Mouse (Mus musculus): ENCODE measurements around the gene Rdh1. TPM values are rescaled to one million over a fixed set of nuclear protein-coding genes. Genes with fewer than 3 reads are reported as not detected.

The Rdh1 gene
- not detected in 2 replicates for polyA plus RNA-seq (2011; ENCODE audit: insufficient read depth, insufficient read length, low replicate concordance, missing spikeins)

DNA sequence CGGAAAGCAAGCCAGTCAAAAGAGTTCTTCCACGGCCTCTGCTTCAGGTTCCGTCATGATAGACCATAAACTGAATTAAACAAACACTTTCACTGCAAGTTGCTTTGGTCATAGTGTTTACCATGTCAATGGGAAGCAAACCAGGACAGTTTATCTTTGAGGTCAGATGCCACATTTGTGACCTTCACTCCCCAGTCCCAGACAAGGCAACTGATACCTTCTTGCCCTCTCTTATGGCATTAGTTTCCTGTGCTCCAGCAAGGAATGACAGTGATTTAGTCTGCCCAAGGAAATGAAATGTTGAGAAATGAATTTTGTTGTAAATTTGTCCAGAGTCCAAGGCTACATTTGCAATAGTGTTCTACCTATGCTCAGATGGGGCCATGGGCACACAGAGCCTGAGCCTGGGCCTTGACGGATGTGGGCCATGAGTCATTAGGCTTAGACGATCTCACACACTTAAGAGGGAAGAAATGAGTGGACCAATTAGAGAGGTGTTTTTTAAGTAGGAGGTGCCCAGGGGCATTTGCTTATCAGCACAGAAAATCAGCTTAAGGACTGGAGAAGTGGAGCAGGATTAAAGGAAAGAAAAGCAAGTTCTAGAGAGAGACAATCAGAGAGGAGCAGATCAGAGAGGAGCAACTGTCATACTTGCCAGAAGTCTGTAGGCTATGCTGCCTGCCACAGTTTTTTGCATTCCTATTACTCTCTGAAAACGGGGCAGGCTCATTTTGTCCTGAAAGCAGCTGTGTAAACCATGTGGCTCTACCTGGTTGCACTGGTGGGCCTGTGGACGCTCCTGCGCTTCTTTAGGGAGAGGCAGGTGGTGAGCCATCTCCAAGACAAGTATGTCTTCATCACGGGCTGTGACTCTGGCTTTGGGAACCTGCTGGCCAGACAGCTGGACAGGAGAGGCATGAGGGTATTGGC lies at the start of gene Rdh1, which contains the start of gene Rdh16f1:
Rdh1 (plus strand) TSS at position 541 of the 930 bp plus-strand sequence.
Rdh16f1 (plus strand) TSS at position 607 of the 930 bp plus-strand sequence.
- H3K4me3 ChIP-seq (replicated peaks; ENCODE audit: control insufficient read depth, low read depth, low read length) = no peak within 1 kb of the TSS
- 74% methylated on average over 9 of the region's 9 CpGs for WGBS
- no peak for TF ChIP-seq CTCF (IDR thresholded peaks at IDR 0.05; ENCODE audit: control insufficient read depth, insufficient read depth, low read length)
- no peak for TF ChIP-seq POLR2A (IDR thresholded peaks at IDR 0.05; ENCODE audit: borderline replicate concordance, control insufficient read depth, low read depth, low read length)
- no peaks in the 10 kb centered on the region for H3K4me1 ChIP-seq (ENCODE audit: control insufficient read depth, insufficient read depth, low read length)
- H3K27ac ChIP-seq (ENCODE audit: control insufficient read depth, insufficient read depth, low read depth, low read length, poor library complexity) = no peak within 1 kb of the TSS

DNA sequence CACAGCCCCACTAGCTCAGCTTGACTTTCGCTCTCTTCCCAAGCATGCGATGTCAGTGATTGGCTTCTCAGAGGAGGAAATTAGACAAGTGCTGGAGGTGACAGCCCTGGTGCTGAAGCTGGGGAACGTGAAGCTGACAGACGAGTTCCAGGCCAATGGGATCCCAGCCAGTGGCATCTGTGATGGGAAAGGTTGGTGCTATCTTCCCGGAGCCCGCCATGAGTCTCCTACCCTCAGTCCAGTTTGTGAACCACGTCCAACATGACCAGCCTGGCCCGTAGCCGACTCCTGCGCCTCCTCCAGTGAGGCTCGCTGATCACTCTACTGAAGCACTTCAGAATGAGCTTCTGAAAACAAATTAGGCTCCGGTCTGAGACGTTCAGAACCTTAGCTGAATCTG lies 49.2 kb upstream of the Rdh1 start:
- no peak for TF ChIP-seq POLR2A (IDR thresholded peaks at IDR 0.05; ENCODE audit: borderline replicate concordance, control insufficient read depth, low read depth, low read length)
- TF ChIP-seq CTCF (IDR thresholded peaks at IDR 0.05; ENCODE audit: control insufficient read depth, insufficient read depth, low read length) = no peak
- H3K4me3 ChIP-seq (replicated peaks; ENCODE audit: control insufficient read depth, low read depth, low read length) = no peak overlapping the region
- H3K27ac ChIP-seq (ENCODE audit: control insufficient read depth, insufficient read depth, low read depth, low read length, poor library complexity) = no peak overlapping the region
- WGBS = 86% methylated on average over 13 of the region's 13 CpGs
- H3K4me1 ChIP-seq (ENCODE audit: control insufficient read depth, insufficient read depth, low read length) = peaks cover 2% of the 10 kb centered on the region; the same call in 1 of the 2 replicates

DNA sequence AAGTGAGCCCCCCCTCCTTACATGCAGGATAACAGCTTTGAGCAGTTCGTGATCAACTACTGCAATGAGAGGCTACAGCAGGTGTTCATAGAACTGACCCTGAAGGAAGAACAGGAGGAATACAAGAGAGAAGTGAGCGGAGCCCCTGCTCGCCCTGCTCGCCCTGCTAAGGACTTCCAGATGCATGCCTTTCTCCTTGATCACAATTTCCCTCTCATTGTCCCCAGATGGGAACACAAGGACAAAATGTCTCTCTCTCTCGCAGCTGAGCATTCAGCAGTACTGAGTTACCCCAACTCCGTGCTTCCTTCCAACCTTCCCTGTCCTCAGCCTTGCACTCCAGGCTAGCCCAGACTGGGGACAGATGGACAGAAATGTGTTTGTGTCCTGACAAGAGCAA lies 46.8 kb upstream of the Rdh1 start:
- H3K4me3 ChIP-seq (replicated peaks; ENCODE audit: control insufficient read depth, low read depth, low read length) = no peak overlapping the region
- WGBS = 89% methylated on average over 6 of the region's 6 CpGs
- no peak overlapping the region for H3K27ac ChIP-seq (ENCODE audit: control insufficient read depth, insufficient read depth, low read depth, low read length, poor library complexity)
- no peaks in the 10 kb centered on the region for H3K4me1 ChIP-seq (ENCODE audit: control insufficient read depth, insufficient read depth, low read length)
- no peak for TF ChIP-seq CTCF (IDR thresholded peaks at IDR 0.05; ENCODE audit: control insufficient read depth, insufficient read depth, low read length)
- no peak for TF ChIP-seq POLR2A (IDR thresholded peaks at IDR 0.05; ENCODE audit: borderline replicate concordance, control insufficient read depth, low read depth, low read length)

DNA sequence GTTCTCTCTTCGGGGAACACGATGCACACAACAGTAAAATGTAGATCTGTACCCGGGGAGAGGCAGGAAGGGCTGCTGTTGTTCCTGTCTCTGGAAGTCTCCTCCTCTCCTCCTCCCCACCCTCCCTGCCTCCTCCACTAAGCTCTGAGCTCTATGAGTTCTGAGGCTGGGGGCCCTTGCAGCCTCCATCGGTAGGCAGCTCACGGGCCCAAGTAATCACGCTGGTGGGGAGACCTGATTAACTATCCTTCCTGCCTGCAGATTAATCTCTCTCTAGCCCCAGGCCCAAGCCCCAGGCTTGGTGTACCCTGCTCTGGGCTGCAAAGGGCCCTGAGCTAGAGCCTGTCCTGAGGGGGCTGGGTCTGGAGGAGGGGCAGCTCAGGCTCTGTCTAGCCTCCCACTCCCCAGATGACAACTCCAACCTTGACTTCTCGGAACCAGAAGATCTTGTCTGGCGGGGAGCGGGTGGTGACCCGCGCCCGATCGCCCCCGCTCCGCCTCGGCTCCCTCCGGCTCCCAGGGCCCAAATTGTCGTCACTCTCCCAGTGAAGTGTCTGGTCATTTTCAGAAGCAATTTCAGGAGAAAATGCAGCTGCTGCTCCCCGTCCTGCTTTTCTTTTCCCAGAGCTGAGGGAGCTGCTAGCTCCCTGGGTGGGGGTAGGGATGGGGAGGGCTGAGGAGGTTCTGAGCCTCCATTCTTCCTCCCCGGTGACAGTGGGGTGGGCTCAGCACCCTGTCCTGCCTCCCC lies 37.7 kb upstream of the Rdh1 start:
- no peak overlapping the region for H3K27ac ChIP-seq (ENCODE audit: control insufficient read depth, insufficient read depth, low read depth, low read length, poor library complexity)
- no peaks in the 10 kb centered on the region for H3K4me1 ChIP-seq (ENCODE audit: control insufficient read depth, insufficient read depth, low read length)
- TF ChIP-seq CTCF (IDR thresholded peaks at IDR 0.05; ENCODE audit: control insufficient read depth, insufficient read depth, low read length) (no peak), POLR2A (IDR thresholded peaks at IDR 0.05; ENCODE audit: borderline replicate concordance, control insufficient read depth, low read depth, low read length) (no peak)
- WGBS = 61% methylated on average over 20 of the region's 20 CpGs
- H3K4me3 ChIP-seq (replicated peaks; ENCODE audit: control insufficient read depth, low read depth, low read length) = no peak overlapping the region

DNA sequence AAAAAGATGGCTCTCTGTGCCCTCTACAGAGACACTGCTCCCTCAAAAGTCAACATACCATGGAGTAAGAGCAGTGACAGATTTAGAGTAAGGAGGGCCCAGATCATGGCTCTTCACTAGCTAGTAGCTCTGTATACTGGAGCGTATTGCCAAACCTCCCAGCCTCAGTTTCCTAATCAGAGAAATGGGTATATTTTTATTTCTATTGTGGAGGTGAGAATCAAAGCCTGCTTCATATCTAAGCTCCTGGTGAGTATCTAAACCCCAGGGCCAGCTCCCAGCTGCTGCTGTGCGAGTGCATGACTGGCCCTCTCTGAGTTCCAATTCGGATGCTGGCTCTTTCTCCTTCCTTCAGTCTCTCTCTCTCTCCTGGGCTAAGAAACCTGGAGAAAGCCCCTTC lies 35.3 kb upstream of the Rdh1 start, which contains the start of gene Tac2:
Tac2 (plus strand) TSS at position 301 of the 400 bp plus-strand sequence.
- TF ChIP-seq CTCF (IDR thresholded peaks at IDR 0.05; ENCODE audit: control insufficient read depth, insufficient read depth, low read length) (no peak), POLR2A (IDR thresholded peaks at IDR 0.05; ENCODE audit: borderline replicate concordance, control insufficient read depth, low read depth, low read length) (no peak)
- 81% methylated on average over 3 of the region's 3 CpGs for WGBS
- Histone ChIP-seq H3K4me3 (replicated peaks; ENCODE audit: control insufficient read depth, low read depth, low read length) (no peak within 1 kb of the TSS), H3K27ac (ENCODE audit: control insufficient read depth, insufficient read depth, low read depth, low read length, poor library complexity) (no peak within 1 kb of the TSS), H3K4me1 (ENCODE audit: control insufficient read depth, insufficient read depth, low read length) (no peaks in the 10 kb centered on the region; the same call in 1 of the 2 replicates)

DNA sequence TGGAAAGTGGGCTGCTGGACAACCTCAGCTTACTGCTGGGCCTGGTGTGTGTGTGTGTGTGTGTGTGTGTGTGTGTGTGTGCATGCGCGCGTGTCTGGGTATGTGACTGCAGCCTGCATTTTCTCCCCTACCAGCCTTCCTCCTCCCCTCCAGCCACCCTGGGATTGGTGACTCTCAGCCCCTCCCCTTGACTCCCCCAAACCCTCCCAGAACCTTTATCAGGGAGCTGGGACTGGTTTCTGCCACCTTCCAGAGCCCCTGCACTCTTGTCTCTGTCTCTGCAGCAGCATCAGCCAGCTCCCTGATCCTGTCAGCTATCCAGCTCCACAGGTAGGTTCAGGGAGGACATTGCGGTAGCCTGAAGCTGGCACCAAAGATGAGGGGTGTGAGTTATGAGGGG lies 34.4 kb upstream of the Rdh1 start:
- Histone ChIP-seq H3K4me1 (ENCODE audit: control insufficient read depth, insufficient read depth, low read length) (no peaks in the 10 kb centered on the region; the same call in 1 of the 2 replicates), H3K4me3 (replicated peaks; ENCODE audit: control insufficient read depth, low read depth, low read length) (no peak overlapping the region), H3K27ac (ENCODE audit: control insufficient read depth, insufficient read depth, low read depth, low read length, poor library complexity) (no peak overlapping the region)
- no peak for TF ChIP-seq POLR2A (IDR thresholded peaks at IDR 0.05; ENCODE audit: borderline replicate concordance, control insufficient read depth, low read depth, low read length)
- WGBS = 59% methylated on average over 4 of the region's 4 CpGs

DNA sequence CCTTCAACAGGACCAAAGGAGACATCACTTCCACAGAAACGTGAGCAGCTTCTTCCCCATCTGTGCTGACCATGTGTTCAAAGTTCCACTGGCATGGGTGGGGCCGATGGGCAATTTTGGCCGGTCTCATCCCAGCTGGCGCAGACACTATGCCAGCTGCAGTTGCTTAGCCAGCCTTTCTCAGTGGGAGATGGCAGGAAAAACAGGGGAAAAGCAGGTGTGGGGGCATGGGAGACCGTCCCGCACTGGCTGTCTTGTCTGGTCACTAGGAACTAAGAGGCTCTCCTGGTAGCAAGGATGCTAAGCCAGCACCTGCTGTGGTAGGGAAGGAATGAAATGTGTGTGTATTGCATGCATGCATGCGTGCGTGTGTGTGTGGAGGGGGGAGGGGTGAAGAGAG lies 31.1 kb upstream of the Rdh1 start:
- Histone ChIP-seq H3K27ac (ENCODE audit: control insufficient read depth, insufficient read depth, low read depth, low read length, poor library complexity) (no peak overlapping the region), H3K4me3 (replicated peaks; ENCODE audit: control insufficient read depth, low read depth, low read length) (no peak overlapping the region), H3K4me1 (ENCODE audit: control insufficient read depth, insufficient read depth, low read length) (peaks cover 3% of the 10 kb centered on the region; the same call in 1 of the 2 replicates)
- 73% methylated on average over 8 of the region's 8 CpGs for WGBS
- TF ChIP-seq CTCF (IDR thresholded peaks at IDR 0.05; ENCODE audit: control insufficient read depth, insufficient read depth, low read length) (no peak), POLR2A (IDR thresholded peaks at IDR 0.05; ENCODE audit: borderline replicate concordance, control insufficient read depth, low read depth, low read length) (no peak)
